ENCODE assay signal across 18 mouse cellular contexts in genomic region chr11:4700726-4701125, GRCm38 (mm10). TPM values are rescaled to one million over a fixed set of nuclear protein-coding genes. Genes with fewer than 3 reads are reported as not detected.
"Had no signal": no experiment of that assay in that cellular context is flagged by ENCODE, and none has a peak within 500 bp of the region (broad histone marks: within the 10 kb centered on the region; RNA-seq: fewer than 3 reads in every experiment).

No protein-coding gene starts in this region.

- H3K9ac ChIP-seq: limb, embryonic 12.5 days; liver, embryonic 13.5 days; liver, postnatal 0 days; lung, embryonic 15.5 days; midbrain, embryonic 15.5 days; stomach, embryonic 15.5 days had no signal

- H3K27me3 ChIP-seq: limb, embryonic 12.5 days; liver, embryonic 13.5 days; lung, embryonic 15.5 days; megakaryocyte, embryonic 14.5 days; midbrain, embryonic 15.5 days; stomach, embryonic 15.5 days had no signal

- H3K4me3 ChIP-seq: limb, embryonic 12.5 days; liver, embryonic 13.5 days; lung, embryonic 15.5 days; megakaryocyte, embryonic 14.5 days; midbrain, embryonic 15.5 days; stomach, embryonic 15.5 days had no signal

- H3K4me2 ChIP-seq: limb, embryonic 12.5 days; lung, embryonic 15.5 days; midbrain, embryonic 11.5 days; midbrain, embryonic 15.5 days; stomach, embryonic 15.5 days had no signal

- ATAC-seq: liver, postnatal 0 days; midbrain, embryonic 15.5 days had no signal

- H3K27ac ChIP-seq: limb, embryonic 12.5 days; lung, embryonic 15.5 days; macrophage; midbrain, embryonic 15.5 days; stomach, embryonic 15.5 days had no signal

- H3K9me3 ChIP-seq: limb, embryonic 12.5 days; liver, embryonic 13.5 days; lung, embryonic 15.5 days; megakaryocyte, embryonic 14.5 days; midbrain, embryonic 15.5 days; stomach, embryonic 15.5 days had no signal

- DNase-seq: kidney, adult 9 months; kidney, postnatal 10 days; kidney, postnatal 4 days; liver; liver, embryonic 13.5 days; liver, postnatal 0 days; lung, postnatal 14 days; right cerebral cortex, postnatal 14 days; thymus, postnatal 14 days had no signal

RNA-seq across cellular contexts. Expression of gene Cabp7, which starts 45.9 kb away (rescaled TPM):
- total RNA-seq: monocyte, adult 5-6 weeks had no signal
- polyA plus RNA-seq: liver, embryonic 13.5 days; lung, embryonic 15.5 days; spleen, adult 2 months had no signal
